Mouse (Mus musculus) kidney, adult 2 months (tissue): ENCODE measurements around the gene Ranbp17.

Source experiments
- CTCF ChIP-seq: fragments of 200-500 bp; conservative IDR thresholded peaks from 2 replicates; pipeline ENCODE4 v1.5.1; 2011; ENCODE audit warnings: low read depth, mild to moderate bottlenecking, control low read depth, low read length, moderate library complexity, mixed read lengths; ENCODE audit not compliant: insufficient read depth, insufficient read length
- POLR2A ChIP-seq: fragments of 200-500 bp; IDR thresholded peaks from one replicate; pipeline ENCODE4 v1.6.1; 2011; ENCODE audit warnings: low read depth, low read length, control low read depth

DNA sequence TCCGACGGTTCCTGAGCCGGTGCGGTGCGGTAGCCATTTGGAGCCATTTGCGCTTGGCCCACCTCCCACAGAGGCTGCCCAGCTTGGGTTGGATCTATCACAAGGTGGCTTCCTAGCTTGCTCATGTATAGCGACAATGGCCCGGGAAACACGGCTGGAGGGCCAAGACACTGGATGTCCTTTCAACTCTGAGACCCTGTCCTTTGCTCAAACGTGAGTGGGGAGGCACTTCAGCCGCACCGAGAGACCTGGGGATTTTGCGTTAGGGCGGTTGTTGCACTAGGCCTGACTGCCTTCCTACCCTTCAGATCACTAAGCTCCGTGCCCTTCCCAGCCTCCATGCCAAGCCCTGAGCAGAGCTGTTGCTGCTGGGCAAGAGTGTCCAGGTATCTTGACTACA is 315.9 kb downstream of the Ranbp17 start:
- TF ChIP-seq CTCF (no peak), POLR2A (no peak)
